Mouse (Mus musculus) right cerebral cortex, postnatal 4 days (tissue): ENCODE measurements around the gene Gstm2.

Experiments used
- DNase-seq: peaks from one replicate; pipeline ENCODE4 v3.0.0-alpha.2; 2022

Gene Gstm2

GRCm38 (mm10) chr3:107939830-107940229, 46.4 kb downstream of the Gstm2 start:
- no peak for DNase-seq

- peak; percentile 34 for DNase-seq
Measured at GRCm38 (mm10) chr3:107939403-107939802, 46.9 kb downstream of the Gstm2 start.

- DNase-seq, result no peak
Measured at GRCm38 (mm10) chr3:107935888-107936287, 50.4 kb downstream of the Gstm2 start.

GRCm38 (mm10) chr3:107935268-107935667, 51.0 kb downstream of the Gstm2 start:
- DNase-seq, result no peak

- no peak for DNase-seq
Measured at GRCm38 (mm10) chr3:107932128-107932527, 54.1 kb downstream of the Gstm2 start.
